Mouse (Mus musculus): ENCODE measurements around the gene Tenm4. TPM values are rescaled to one million over a fixed set of nuclear protein-coding genes. Genes with fewer than 3 reads are reported as not detected.

The Tenm4 gene
- polyA plus RNA-seq, 1 experiment from 2014 or later, result 0.68 TPM

DNA sequence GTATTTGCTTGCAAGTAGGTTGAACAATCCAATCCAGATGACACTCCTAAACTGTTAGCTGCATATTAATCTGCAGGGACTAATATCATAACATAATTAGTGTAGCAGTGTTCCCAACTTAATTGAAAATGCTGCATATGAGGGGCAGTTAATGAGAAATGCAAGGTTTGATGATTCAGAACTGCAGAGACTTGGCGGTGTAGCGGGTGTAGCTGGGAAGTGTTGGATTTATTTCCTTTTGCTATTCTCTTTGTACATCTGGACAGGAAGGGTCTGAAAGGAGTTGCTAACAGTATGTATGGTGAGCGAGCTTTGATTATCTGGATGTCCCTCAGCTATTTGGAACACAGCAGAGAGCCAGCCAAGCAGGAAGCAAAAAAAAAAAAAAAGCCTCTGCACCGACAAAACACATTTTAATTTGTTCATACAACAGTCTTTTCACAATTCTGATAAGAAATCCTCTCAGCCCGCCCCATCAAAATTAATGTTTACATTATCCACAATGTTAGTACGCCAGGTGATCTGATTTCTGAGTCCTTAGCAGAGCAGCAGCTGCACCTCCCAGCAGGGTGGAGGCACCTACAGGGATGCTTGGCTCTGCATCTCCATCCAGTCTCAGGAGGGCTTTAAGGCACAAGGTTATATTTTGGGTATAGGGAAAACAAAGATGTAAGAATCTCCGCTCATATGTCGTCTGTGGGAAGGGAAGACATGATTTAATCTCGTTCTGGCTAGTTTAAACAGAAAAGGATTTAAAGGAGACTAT is 243.4 kb downstream of the Tenm4 start:
- 60% methylated on average over 9 of the region's 9 CpGs for WGBS (ENCODE audit: insufficient replicate concordance)
- H3K4me1 ChIP-seq (ENCODE audit: insufficient read depth), result no peaks in the 10 kb centered on the region
- no peak overlapping the region for H3K4me2 ChIP-seq (ENCODE audit: low read depth, low read length)
- H3K27ac ChIP-seq (ENCODE audit: low read depth), result no peak overlapping the region
- H3K36me3 ChIP-seq (replicated peaks; ENCODE audit: insufficient read depth, low read length), result no peaks in the 10 kb centered on the region
- no peak for ATAC-seq
- H3K9me3 ChIP-seq (ENCODE audit: low read length), result no peaks in the 10 kb centered on the region
- no peak for DNase-seq
- TF ChIP-seq EP300 (IDR thresholded peaks at IDR 0.05; ENCODE audit: low read depth) (no peak), CTCF (IDR thresholded peaks at IDR 0.05; ENCODE audit: low read depth) (no peak)
- no peak overlapping the region for H3K9ac ChIP-seq (replicated peaks)
- H3K4me3 ChIP-seq (ENCODE audit: low read depth, low read length), result no peak overlapping the region
- H3K27me3 ChIP-seq (ENCODE audit: insufficient read depth, low read length), result no peaks in the 10 kb centered on the region

GRCm38 (mm10) chr7:96417251-96418004 is 246.4 kb downstream of the Tenm4 start:
- H3K27me3 ChIP-seq (ENCODE audit: insufficient read depth, low read length), result no peaks in the 10 kb centered on the region
- no peak overlapping the region for H3K4me3 ChIP-seq (ENCODE audit: low read depth, low read length)
- no peak overlapping the region for H3K9ac ChIP-seq (replicated peaks)
- no peak overlapping the region for H3K27ac ChIP-seq (ENCODE audit: low read depth)
- no peak overlapping the region for H3K4me2 ChIP-seq (ENCODE audit: low read depth, low read length)
- DNase-seq (no peak), ATAC-seq (no peak)
- H3K4me1 ChIP-seq (ENCODE audit: insufficient read depth), result no peaks in the 10 kb centered on the region
- 68% methylated on average over 13 of the region's 13 CpGs for WGBS (ENCODE audit: insufficient replicate concordance)
- H3K9me3 ChIP-seq (ENCODE audit: low read length), result no peaks in the 10 kb centered on the region
- no peaks in the 10 kb centered on the region for H3K36me3 ChIP-seq (replicated peaks; ENCODE audit: insufficient read depth, low read length)
- no peak for TF ChIP-seq CTCF (IDR thresholded peaks at IDR 0.05; ENCODE audit: low read depth)
- TF ChIP-seq EP300 (IDR thresholded peaks at IDR 0.05; ENCODE audit: low read depth), result no peak

GRCm38 (mm10) chr7:96418146-96418545 is 247.1 kb downstream of the Tenm4 start:
- Histone ChIP-seq H3K4me2 (ENCODE audit: low read depth, low read length) (no peak overlapping the region), H3K4me1 (ENCODE audit: insufficient read depth) (no peaks in the 10 kb centered on the region), H3K9me3 (ENCODE audit: low read length) (no peaks in the 10 kb centered on the region), H3K27ac (ENCODE audit: low read depth) (no peak overlapping the region), H3K36me3 (replicated peaks; ENCODE audit: insufficient read depth, low read length) (no peaks in the 10 kb centered on the region), H3K9ac (replicated peaks) (no peak overlapping the region), H3K27me3 (ENCODE audit: insufficient read depth, low read length) (no peaks in the 10 kb centered on the region), H3K4me3 (ENCODE audit: low read depth, low read length) (no peak overlapping the region)
- TF ChIP-seq EP300 (IDR thresholded peaks at IDR 0.05; ENCODE audit: low read depth) (no peak), CTCF (IDR thresholded peaks at IDR 0.05; ENCODE audit: low read depth) (no peak)
- ATAC-seq (no peak), DNase-seq (no peak)
- WGBS (ENCODE audit: insufficient replicate concordance), result 65% methylated on average over 3 of the region's 3 CpGs

- no peaks in the 10 kb centered on the region for H3K4me1 ChIP-seq (ENCODE audit: insufficient read depth)
- no peaks in the 10 kb centered on the region for H3K27me3 ChIP-seq (ENCODE audit: insufficient read depth, low read length)
- H3K4me2 ChIP-seq (ENCODE audit: low read depth, low read length), result no peak overlapping the region
- 68% methylated on average over 3 of the region's 3 CpGs for WGBS (ENCODE audit: insufficient replicate concordance)
- H3K36me3 ChIP-seq (replicated peaks; ENCODE audit: insufficient read depth, low read length), result no peaks in the 10 kb centered on the region
- H3K9ac ChIP-seq (replicated peaks), result no peak overlapping the region
- H3K9me3 ChIP-seq (ENCODE audit: low read length), result no peaks in the 10 kb centered on the region
- H3K27ac ChIP-seq (ENCODE audit: low read depth), result no peak overlapping the region
- ATAC-seq (no peak), DNase-seq (no peak)
- no peak overlapping the region for H3K4me3 ChIP-seq (ENCODE audit: low read depth, low read length)
- TF ChIP-seq CTCF (IDR thresholded peaks at IDR 0.05; ENCODE audit: low read depth) (no peak), EP300 (IDR thresholded peaks at IDR 0.05; ENCODE audit: low read depth) (no peak)
These were observed 249.0 kb downstream of the Tenm4 start for GRCm38 (mm10) chr7:96420045-96420444.

GRCm38 (mm10) chr7:96420926-96421605 is 250.0 kb downstream of the Tenm4 start:
- no peaks in the 10 kb centered on the region for H3K9me3 ChIP-seq (ENCODE audit: low read length)
- no peaks in the 10 kb centered on the region for H3K4me1 ChIP-seq (ENCODE audit: insufficient read depth)
- ATAC-seq (no peak), DNase-seq (no peak)
- no peaks in the 10 kb centered on the region for H3K36me3 ChIP-seq (replicated peaks; ENCODE audit: insufficient read depth, low read length)
- H3K27ac ChIP-seq (ENCODE audit: low read depth), result no peak overlapping the region
- 73% methylated on average over 9 of the region's 9 CpGs for WGBS (ENCODE audit: insufficient replicate concordance)
- no peak overlapping the region for H3K4me2 ChIP-seq (ENCODE audit: low read depth, low read length)
- TF ChIP-seq EP300 (IDR thresholded peaks at IDR 0.05; ENCODE audit: low read depth), result no peak
- TF ChIP-seq CTCF (IDR thresholded peaks at IDR 0.05; ENCODE audit: low read depth), result no peak
- H3K4me3 ChIP-seq (ENCODE audit: low read depth, low read length), result no peak overlapping the region
- H3K9ac ChIP-seq (replicated peaks), result no peak overlapping the region
- no peaks in the 10 kb centered on the region for H3K27me3 ChIP-seq (ENCODE audit: insufficient read depth, low read length)

- no peak overlapping the region for H3K27ac ChIP-seq (ENCODE audit: low read depth)
- no peaks in the 10 kb centered on the region for H3K9me3 ChIP-seq (ENCODE audit: low read length)
- H3K9ac ChIP-seq (replicated peaks), result no peak overlapping the region
- DNase-seq (no peak), ATAC-seq (no peak)
- no peak overlapping the region for H3K4me3 ChIP-seq (ENCODE audit: low read depth, low read length)
- TF ChIP-seq EP300 (IDR thresholded peaks at IDR 0.05; ENCODE audit: low read depth) (no peak), CTCF (IDR thresholded peaks at IDR 0.05; ENCODE audit: low read depth) (no peak)
- no peaks in the 10 kb centered on the region for H3K4me1 ChIP-seq (ENCODE audit: insufficient read depth)
- H3K36me3 ChIP-seq (replicated peaks; ENCODE audit: insufficient read depth, low read length), result no peaks in the 10 kb centered on the region
- no peak overlapping the region for H3K4me2 ChIP-seq (ENCODE audit: low read depth, low read length)
- 69% methylated on average over 8 of the region's 8 CpGs for WGBS (ENCODE audit: insufficient replicate concordance)
- H3K27me3 ChIP-seq (ENCODE audit: insufficient read depth, low read length), result no peaks in the 10 kb centered on the region
These were observed 255.9 kb downstream of the Tenm4 start for GRCm38 (mm10) chr7:96426954-96427353.

All from liver, postnatal 0 days (tissue).